Mouse (Mus musculus): Measurements from ENCODE around the gene Fat1. TPM values are rescaled to one million over a fixed set of nuclear protein-coding genes. Genes with fewer than 3 reads are reported as not detected.
A peak's percentile ranks its signal among the peaks of the same experiment; 100 is the strongest.

Gene Fat1
- polyA plus RNA-seq, 1 experiment from 2014 or later: 37.0 TPM

- ATAC-seq (ENCODE audit: insufficient number of reproducible peaks, low FRiP score, low TSS enrichment, low read depth) (no peak), DNase-seq (ENCODE audit: low spot score) (no peak)
- Histone ChIP-seq H3K4me2 (ENCODE audit: low read depth, severe bottlenecking) (no peak overlapping the region), H3K4me1 (ENCODE audit: control insufficient read depth, insufficient read depth, low read length) (peaks cover 19% of the 10 kb centered on the region), H3K4me3 (ENCODE audit: low read depth, low read length) (no peak overlapping the region), H3K27me3 (ENCODE audit: control insufficient read depth, insufficient read depth, low read length) (no peaks in the 10 kb centered on the region), H3K27ac (replicated peaks; ENCODE audit: low read depth, low read length) (no peak overlapping the region), H3K9ac (ENCODE audit: low read length) (no peak overlapping the region), H3K36me3 (ENCODE audit: control insufficient read depth, insufficient read depth, low read length) (no peaks in the 10 kb centered on the region), H3K9me3 (ENCODE audit: control insufficient read depth, low read length) (no peaks in the 10 kb centered on the region)
- 17% methylated on average over 6 of the region's 6 CpGs for WGBS
Measured at GRCm38 (mm10) chr8:44971346-44971745, 36.1 kb downstream of the Fat1 start.

- no peaks in the 10 kb centered on the region for H3K27me3 ChIP-seq (ENCODE audit: control insufficient read depth, insufficient read depth, low read length)
- DNase-seq (ENCODE audit: low spot score) (no peak), ATAC-seq (ENCODE audit: insufficient number of reproducible peaks, low FRiP score, low TSS enrichment, low read depth) (no peak)
- WGBS: 42% methylated on average over 5 of the region's 5 CpGs
- H3K36me3 ChIP-seq (ENCODE audit: control insufficient read depth, insufficient read depth, low read length): no peaks in the 10 kb centered on the region
- no peaks in the 10 kb centered on the region for H3K9me3 ChIP-seq (ENCODE audit: control insufficient read depth, low read length)
- H3K27ac ChIP-seq (replicated peaks; ENCODE audit: low read depth, low read length): no peak overlapping the region
- H3K4me2 ChIP-seq (ENCODE audit: low read depth, severe bottlenecking): no peak overlapping the region
- H3K9ac ChIP-seq (ENCODE audit: low read length): no peak overlapping the region
- H3K4me1 ChIP-seq (ENCODE audit: control insufficient read depth, insufficient read depth, low read length): peaks cover 19% of the 10 kb centered on the region
- H3K4me3 ChIP-seq (ENCODE audit: low read depth, low read length): no peak overlapping the region
Measured at GRCm38 (mm10) chr8:44971964-44972363, 36.7 kb downstream of the Fat1 start.

GRCm38 (mm10) chr8:44975113-44975512 lies 39.9 kb downstream of the Fat1 start:
- no peak for ATAC-seq (ENCODE audit: insufficient number of reproducible peaks, low FRiP score, low TSS enrichment, low read depth)
- H3K4me1 ChIP-seq (ENCODE audit: control insufficient read depth, insufficient read depth, low read length): peaks cover 23% of the 10 kb centered on the region
- no peak overlapping the region for H3K4me2 ChIP-seq (ENCODE audit: low read depth, severe bottlenecking)
- no peaks in the 10 kb centered on the region for H3K9me3 ChIP-seq (ENCODE audit: control insufficient read depth, low read length)
- WGBS: 10% methylated on average over 9 of the region's 9 CpGs
- no peak overlapping the region for H3K27ac ChIP-seq (replicated peaks; ENCODE audit: low read depth, low read length)
- DNase-seq (ENCODE audit: low spot score): no peak
- H3K4me3 ChIP-seq (ENCODE audit: low read depth, low read length): no peak overlapping the region
- H3K36me3 ChIP-seq (ENCODE audit: control insufficient read depth, insufficient read depth, low read length): no peaks in the 10 kb centered on the region
- no peaks in the 10 kb centered on the region for H3K27me3 ChIP-seq (ENCODE audit: control insufficient read depth, insufficient read depth, low read length)
- H3K9ac ChIP-seq (ENCODE audit: low read length): no peak overlapping the region

DNA sequence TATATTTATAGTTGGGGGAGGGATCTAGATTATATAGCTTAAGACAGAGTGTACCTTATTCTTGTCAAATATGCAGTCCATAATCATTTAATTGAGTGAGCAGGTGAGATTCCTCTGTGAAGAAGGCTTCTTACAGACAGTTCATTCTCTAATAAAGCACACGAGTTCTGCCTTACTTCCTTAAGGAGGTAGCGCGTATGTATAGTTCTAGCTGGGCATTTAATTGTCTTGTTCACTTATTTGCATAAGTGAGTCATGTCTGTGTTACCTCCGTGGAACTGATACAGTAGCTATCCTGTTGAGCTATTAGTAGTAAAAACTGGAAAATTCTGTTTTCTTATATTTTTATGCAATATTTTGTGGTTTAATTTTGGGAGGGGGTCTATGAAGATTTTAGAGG lies 40.4 kb downstream of the Fat1 start:
- H3K27ac ChIP-seq (replicated peaks; ENCODE audit: low read depth, low read length): no peak overlapping the region
- no peaks in the 10 kb centered on the region for H3K9me3 ChIP-seq (ENCODE audit: control insufficient read depth, low read length)
- 87% methylated on average over 4 of the region's 4 CpGs for WGBS
- no peak overlapping the region for H3K4me3 ChIP-seq (ENCODE audit: low read depth, low read length)
- peaks cover 23% of the 10 kb centered on the region for H3K4me1 ChIP-seq (ENCODE audit: control insufficient read depth, insufficient read depth, low read length)
- no peak overlapping the region for H3K9ac ChIP-seq (ENCODE audit: low read length)
- ATAC-seq (ENCODE audit: insufficient number of reproducible peaks, low FRiP score, low TSS enrichment, low read depth) (no peak), DNase-seq (ENCODE audit: low spot score) (no peak)
- no peaks in the 10 kb centered on the region for H3K36me3 ChIP-seq (ENCODE audit: control insufficient read depth, insufficient read depth, low read length)
- no peaks in the 10 kb centered on the region for H3K27me3 ChIP-seq (ENCODE audit: control insufficient read depth, insufficient read depth, low read length)
- no peak overlapping the region for H3K4me2 ChIP-seq (ENCODE audit: low read depth, severe bottlenecking)

GRCm38 (mm10) chr8:44978622-44979021 lies 43.4 kb downstream of the Fat1 start:
- Histone ChIP-seq H3K4me3 (ENCODE audit: low read depth, low read length) (no peak overlapping the region), H3K36me3 (ENCODE audit: control insufficient read depth, insufficient read depth, low read length) (no peaks in the 10 kb centered on the region), H3K9me3 (ENCODE audit: control insufficient read depth, low read length) (no peaks in the 10 kb centered on the region), H3K4me1 (ENCODE audit: control insufficient read depth, insufficient read depth, low read length) (peaks cover 11% of the 10 kb centered on the region; the same call in 1 of the 2 replicates), H3K9ac (ENCODE audit: low read length) (no peak overlapping the region), H3K4me2 (ENCODE audit: low read depth, severe bottlenecking) (no peak overlapping the region), H3K27me3 (ENCODE audit: control insufficient read depth, insufficient read depth, low read length) (no peaks in the 10 kb centered on the region), H3K27ac (replicated peaks; ENCODE audit: low read depth, low read length) (no peak overlapping the region)
- ATAC-seq (ENCODE audit: insufficient number of reproducible peaks, low FRiP score, low TSS enrichment, low read depth) (no peak), DNase-seq (ENCODE audit: low spot score) (no peak)
- 87% methylated on average over 9 of the region's 9 CpGs for WGBS

GRCm38 (mm10) chr8:44979245-44979644 lies 44.0 kb downstream of the Fat1 start:
- H3K27ac ChIP-seq (replicated peaks; ENCODE audit: low read depth, low read length): no peak overlapping the region

DNA sequence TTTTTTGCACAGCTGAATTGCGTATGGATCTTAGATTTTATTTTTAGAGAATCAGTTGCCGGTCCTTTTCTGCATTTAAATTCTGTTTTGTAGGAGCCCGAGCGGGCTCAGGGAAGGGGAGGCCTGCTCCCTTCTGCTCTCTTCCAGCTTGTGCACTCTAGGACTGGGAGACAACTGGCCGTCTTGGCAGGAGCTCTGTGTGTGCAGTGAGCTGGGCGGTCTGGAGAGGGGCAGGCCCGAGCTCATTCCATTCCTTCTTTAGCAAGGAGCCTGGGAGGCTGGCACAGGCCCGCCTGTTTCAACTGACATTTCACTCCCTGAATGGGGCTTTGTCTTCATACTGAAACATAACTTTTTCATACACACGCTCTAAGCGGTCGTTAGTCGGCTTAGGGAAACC lies 44.8 kb downstream of the Fat1 start:
- Histone ChIP-seq H3K4me2 (ENCODE audit: low read depth, severe bottlenecking) (no peak overlapping the region), H3K4me1 (ENCODE audit: control insufficient read depth, insufficient read depth, low read length) (peaks cover 10% of the 10 kb centered on the region; the same call in 1 of the 2 replicates)

More at GRCm38 (mm10) chr8:44979245-44979644, 44.0 kb downstream of the Fat1 start:
- WGBS: 47% methylated on average over 6 of the region's 6 CpGs
- no peaks in the 10 kb centered on the region for H3K9me3 ChIP-seq (ENCODE audit: control insufficient read depth, low read length)
- DNase-seq (ENCODE audit: low spot score): no peak
- no peak for ATAC-seq (ENCODE audit: insufficient number of reproducible peaks, low FRiP score, low TSS enrichment, low read depth)
- peaks cover 11% of the 10 kb centered on the region; the same call in 1 of the 2 replicates for H3K4me1 ChIP-seq (ENCODE audit: control insufficient read depth, insufficient read depth, low read length)
- H3K27me3 ChIP-seq (ENCODE audit: control insufficient read depth, insufficient read depth, low read length): no peaks in the 10 kb centered on the region
- no peak overlapping the region for H3K4me2 ChIP-seq (ENCODE audit: low read depth, severe bottlenecking)
- H3K4me3 ChIP-seq (ENCODE audit: low read depth, low read length): no peak overlapping the region
- no peaks in the 10 kb centered on the region for H3K36me3 ChIP-seq (ENCODE audit: control insufficient read depth, insufficient read depth, low read length)
- no peak overlapping the region for H3K9ac ChIP-seq (ENCODE audit: low read length)

GRCm38 (mm10) chr8:44985326-44986288 lies 50.4 kb downstream of the Fat1 start:
- peaks cover 2% of the 10 kb centered on the region; the same call in 1 of the 2 replicates for H3K36me3 ChIP-seq (ENCODE audit: control insufficient read depth, insufficient read depth, low read length)
- no peaks in the 10 kb centered on the region for H3K4me1 ChIP-seq (ENCODE audit: control insufficient read depth, insufficient read depth, low read length)
- no peaks in the 10 kb centered on the region for H3K27me3 ChIP-seq (ENCODE audit: control insufficient read depth, insufficient read depth, low read length)
- no peak for ATAC-seq (ENCODE audit: insufficient number of reproducible peaks, low FRiP score, low TSS enrichment, low read depth)
- H3K9ac ChIP-seq (ENCODE audit: low read length): no peak overlapping the region
- no peak overlapping the region for H3K27ac ChIP-seq (replicated peaks; ENCODE audit: low read depth, low read length)
- no peaks in the 10 kb centered on the region for H3K9me3 ChIP-seq (ENCODE audit: control insufficient read depth, low read length)
- no peak overlapping the region for H3K4me2 ChIP-seq (ENCODE audit: low read depth, severe bottlenecking)
- DNase-seq (ENCODE audit: low spot score): no peak
- no peak overlapping the region for H3K4me3 ChIP-seq (ENCODE audit: low read depth, low read length)
- WGBS: 53% methylated on average over 10 of the region's 10 CpGs

More for the DNA sequence above, 44.8 kb downstream of the Fat1 start:
- Histone ChIP-seq H3K4me3 (ENCODE audit: low read depth, low read length) (no peak overlapping the region), H3K36me3 (ENCODE audit: control insufficient read depth, insufficient read depth, low read length) (no peaks in the 10 kb centered on the region), H3K9ac (ENCODE audit: low read length) (no peak overlapping the region), H3K9me3 (ENCODE audit: control insufficient read depth, low read length) (no peaks in the 10 kb centered on the region), H3K27me3 (ENCODE audit: control insufficient read depth, insufficient read depth, low read length) (no peaks in the 10 kb centered on the region), H3K27ac (replicated peaks; ENCODE audit: low read depth, low read length) (no peak overlapping the region)
- 60% methylated on average over 12 of the region's 12 CpGs for WGBS
- DNase-seq (ENCODE audit: low spot score): no peak
- ATAC-seq (ENCODE audit: insufficient number of reproducible peaks, low FRiP score, low TSS enrichment, low read depth): peak; percentile 57; the same call in 1 of the 2 replicates

Data from limb, embryonic 11.5 days (tissue).